Mouse (Mus musculus): ENCODE results near the gene Id2.

The Id2 gene

DNA sequence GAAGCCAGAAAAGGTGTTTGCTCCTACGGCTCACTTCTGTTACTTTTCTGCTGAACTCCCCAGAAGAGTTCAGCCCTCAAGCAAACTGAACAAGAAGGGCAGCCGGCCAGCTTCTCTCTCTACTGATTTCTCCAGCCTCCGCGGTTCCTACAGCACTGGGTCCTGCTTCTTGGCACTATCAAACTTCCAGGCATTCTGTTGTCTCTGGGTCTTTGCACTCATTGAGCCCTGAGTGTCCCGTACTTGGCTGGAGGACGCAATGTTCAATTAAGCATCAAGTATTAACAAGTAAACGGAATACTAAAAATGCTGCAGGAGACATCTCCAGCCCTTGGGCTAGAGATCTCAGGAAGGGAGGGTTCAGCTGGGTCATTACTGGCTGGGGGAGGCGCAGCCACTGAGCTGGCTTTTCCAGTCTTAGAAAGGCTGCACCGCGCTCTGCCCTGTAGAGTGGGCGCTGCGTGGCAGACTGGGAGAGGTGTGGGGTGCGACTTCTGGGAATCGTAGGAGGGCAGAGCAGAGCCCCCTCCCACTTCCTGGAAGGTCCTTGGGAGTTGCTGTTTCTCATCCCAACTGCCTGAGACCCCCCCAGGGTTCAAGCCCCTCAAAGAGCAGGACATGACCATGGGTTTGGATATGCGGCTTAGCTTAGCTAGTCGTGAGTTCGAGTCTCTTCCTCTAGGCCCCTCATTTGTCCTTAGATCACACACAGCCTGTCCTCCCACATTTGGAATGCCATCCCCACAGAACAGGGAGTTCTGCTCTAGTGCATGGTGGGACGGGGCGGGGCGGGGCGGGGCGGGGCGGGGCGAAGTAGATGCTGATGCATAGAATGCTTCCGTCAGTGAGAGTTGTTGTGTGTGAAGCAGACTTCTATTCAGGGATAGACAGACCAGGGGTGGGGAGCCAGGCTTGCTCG lies 13.4 kb downstream of the Id2 start:
- DNase-seq (ENCODE audit: low spot score), result no peak

- no peak for DNase-seq (ENCODE audit: low spot score)
Observed at GRCm38 (mm10) chr12:25074344-25074743, 22.6 kb downstream of the Id2 start.

GRCm38 (mm10) chr12:25073374-25073773 lies 23.6 kb downstream of the Id2 start:
- no peak for DNase-seq (ENCODE audit: low spot score)

DNA sequence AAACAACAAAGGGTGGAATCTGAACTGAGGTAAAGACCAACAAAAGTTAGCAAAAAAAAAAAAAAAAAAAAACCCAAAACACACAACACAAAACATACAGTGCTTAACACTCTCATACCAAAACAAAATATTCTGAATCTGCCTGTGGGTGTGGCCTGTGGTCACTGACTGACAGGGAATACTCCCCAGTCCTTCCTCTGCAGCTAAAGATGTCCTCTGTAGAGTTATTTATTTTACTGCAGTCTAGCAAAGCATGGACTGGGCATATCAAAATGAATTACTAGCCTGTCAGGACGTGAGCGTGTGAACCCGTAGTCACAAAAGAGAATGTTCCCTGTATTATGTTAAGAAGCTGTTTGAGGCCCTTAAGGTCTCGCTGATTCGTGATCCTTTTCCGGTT lies 34.7 kb downstream of the Id2 start:
- no peak for DNase-seq (ENCODE audit: low spot score)

- DNase-seq (ENCODE audit: low spot score), result no peak
Observed at GRCm38 (mm10) chr12:25060901-25061300, 36.0 kb downstream of the Id2 start.

GRCm38 (mm10) chr12:25059487-25060200 lies 37.3 kb downstream of the Id2 start:
- DNase-seq (ENCODE audit: low spot score), result no peak

DNA sequence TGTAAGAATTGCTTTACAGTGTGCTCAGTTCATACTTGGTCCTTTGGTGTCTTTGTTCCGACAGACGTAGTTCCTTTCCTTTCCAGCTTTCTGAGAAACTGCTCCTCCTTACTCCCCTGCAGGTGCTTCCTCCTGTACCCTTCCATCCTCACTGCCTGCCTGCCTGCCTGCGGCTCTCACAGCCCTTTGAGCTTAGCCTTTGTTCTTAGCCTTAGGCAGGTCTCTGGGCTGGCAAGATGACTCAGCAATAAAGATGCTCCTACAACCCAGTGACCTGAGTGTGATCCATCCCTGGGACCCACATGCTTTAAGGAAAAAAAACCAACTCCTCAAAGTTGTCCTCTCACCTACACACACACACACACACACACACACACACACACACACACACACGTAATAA lies 42.0 kb downstream of the Id2 start:
- DNase-seq (ENCODE audit: low spot score), result no peak

DNA sequence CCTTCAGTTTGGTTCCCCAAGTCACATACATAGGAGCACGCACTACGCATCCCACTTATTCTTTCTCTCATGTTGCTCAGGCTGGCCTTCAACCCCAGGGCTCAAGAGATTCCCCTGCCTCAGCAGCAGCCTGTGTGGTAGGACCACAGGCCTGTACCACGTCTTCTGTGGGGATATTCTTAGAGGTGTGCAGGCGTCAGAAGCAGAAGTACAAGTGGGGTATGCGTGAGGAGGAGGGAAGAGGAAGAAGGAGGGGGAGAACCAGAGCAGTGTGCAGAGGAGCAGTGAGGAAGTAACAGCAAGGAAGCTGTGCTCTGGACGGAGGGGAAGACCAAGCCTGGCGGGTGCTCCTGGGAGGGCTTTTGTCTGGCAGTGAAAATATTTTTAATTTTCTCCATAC lies 42.4 kb downstream of the Id2 start:
- no peak for DNase-seq (ENCODE audit: low spot score)

- no peak for DNase-seq (ENCODE audit: low spot score)
Observed at GRCm38 (mm10) chr12:25049253-25049652, 47.7 kb downstream of the Id2 start.

DNA sequence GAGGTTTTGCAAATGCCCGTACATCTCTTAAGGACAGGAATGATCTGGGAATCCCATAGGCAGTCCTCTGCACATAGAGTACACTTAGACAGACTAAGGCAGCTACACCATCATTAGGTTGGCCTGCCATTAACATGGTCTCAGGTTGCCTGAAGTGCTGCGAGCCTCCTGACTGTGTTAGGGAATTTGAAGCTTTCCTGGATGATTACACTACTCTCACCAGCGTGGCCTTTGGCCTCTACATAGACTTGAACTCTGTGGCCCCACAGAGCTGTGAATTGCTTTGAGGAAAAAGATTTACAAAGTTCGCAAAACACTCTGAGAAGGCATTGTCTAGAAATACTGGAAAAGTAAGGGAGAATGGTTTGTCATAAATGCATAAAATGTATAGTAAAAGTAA lies 52.4 kb downstream of the Id2 start:
- DNase-seq (ENCODE audit: low spot score), result no peak

GRCm38 (mm10) chr12:25044056-25044455 lies 52.9 kb downstream of the Id2 start:
- no peak for DNase-seq (ENCODE audit: low spot score)

All from T-cell, adult 2 months (primary cell).